Mouse (Mus musculus): ENCODE data around the gene Cldn24. TPM values are rescaled to one million over a fixed set of nuclear protein-coding genes. Genes with fewer than 3 reads are reported as not detected.

The Cldn24 gene
- not detected in 2 replicates for polyA plus RNA-seq (2015; fragmentation: Nextera tagmentation; extraction: Ambion mirVana)

DNA sequence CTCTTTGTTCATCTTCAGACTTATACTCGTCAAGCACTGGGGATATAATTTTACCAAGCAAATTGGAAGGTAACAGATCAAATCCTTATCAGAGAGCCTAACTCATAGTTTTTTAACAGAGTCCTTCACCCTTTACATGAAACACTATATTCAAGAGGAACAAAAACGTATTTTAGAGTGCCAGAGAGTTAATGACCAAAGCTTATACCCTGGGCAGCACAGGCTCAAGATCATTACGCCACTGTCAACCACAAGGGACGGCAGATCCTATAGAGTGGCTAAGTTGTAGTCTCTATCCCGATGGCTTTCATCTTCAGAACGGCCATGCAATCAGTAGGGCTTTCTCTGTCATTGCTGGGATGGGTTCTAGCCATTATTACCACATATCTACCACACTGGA is at the start of gene Cldn24:
Gene Cldn24, plus strand, starts transcription at position 301 of the 400 bp plus-strand sequence.
- 89% methylated on average over 6 of the region's 6 CpGs for WGBS
- H3K27ac ChIP-seq (replicated peaks), result no peak within 1 kb of the TSS
- H3K36me3 ChIP-seq, result no peaks in the 10 kb centered on the region
- no peak for ATAC-seq (ENCODE audit: low FRiP score, low read depth)
- H3K4me3 ChIP-seq, result no peak within 1 kb of the TSS
- no peak within 1 kb of the TSS for H3K9ac ChIP-seq
- no peaks in the 10 kb centered on the region for H3K9me3 ChIP-seq
- no peaks in the 10 kb centered on the region for H3K4me1 ChIP-seq (replicated peaks)
- H3K27me3 ChIP-seq, result no peaks in the 10 kb centered on the region
- no peak within 1 kb of the TSS for H3K4me2 ChIP-seq

DNA sequence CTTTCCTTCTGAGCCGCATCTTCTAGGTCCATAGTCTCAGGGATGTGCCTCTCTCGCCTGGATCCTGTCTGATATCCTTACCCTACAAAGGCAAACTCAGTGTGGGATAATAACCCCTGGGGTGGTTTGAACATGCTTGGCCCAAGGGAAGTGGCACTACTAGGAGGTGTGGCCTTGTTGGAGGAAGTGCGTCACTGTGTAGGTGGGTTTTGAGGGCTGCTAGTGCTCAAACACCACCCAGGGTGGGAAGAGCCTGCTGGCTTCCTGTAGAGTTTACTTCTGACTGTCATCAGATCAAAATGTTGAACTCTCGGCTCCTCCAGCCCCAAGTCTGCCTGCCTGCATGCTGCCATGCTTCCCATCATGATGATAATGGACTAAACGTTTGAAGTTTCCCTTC is 49.0 kb upstream of the Cldn24 start:
- H3K27me3 ChIP-seq, result no peaks in the 10 kb centered on the region
- 0 out of 2 replicates have a peak, but pooled peaks cover 5% of the 10 kb centered on the region for H3K4me1 ChIP-seq (replicated peaks)
- no peak overlapping the region for H3K27ac ChIP-seq (replicated peaks)
- 76% methylated on average over 5 of the region's 5 CpGs for WGBS
- no peak overlapping the region for H3K4me3 ChIP-seq
- H3K36me3 ChIP-seq, result no peaks in the 10 kb centered on the region
- H3K4me2 ChIP-seq, result no peak overlapping the region
- no peaks in the 10 kb centered on the region for H3K9me3 ChIP-seq
- ATAC-seq (ENCODE audit: low FRiP score, low read depth), result no peak
- H3K9ac ChIP-seq, result no peak overlapping the region

DNA sequence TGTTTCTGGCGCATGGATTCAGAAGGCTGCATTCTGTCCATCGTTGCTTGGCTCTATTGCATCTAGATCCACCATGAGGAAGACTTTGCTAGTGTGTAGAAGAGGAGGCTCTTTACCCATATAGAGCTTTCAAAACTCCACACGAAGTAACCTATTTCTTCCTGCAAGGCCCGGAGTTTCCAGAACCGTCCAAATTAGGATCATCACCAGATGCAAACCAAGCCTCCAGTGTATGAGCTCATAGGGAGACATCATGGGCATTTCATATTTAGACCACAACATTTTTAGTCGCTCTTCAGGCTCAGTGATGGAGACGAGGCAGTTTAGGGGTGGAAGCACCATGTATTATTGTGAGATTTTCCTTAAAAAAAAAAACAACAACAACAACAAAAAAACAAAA is 44.5 kb upstream of the Cldn24 start:
- no peaks in the 10 kb centered on the region for H3K9me3 ChIP-seq
- H3K27me3 ChIP-seq, result no peaks in the 10 kb centered on the region
- H3K4me2 ChIP-seq, result no peak overlapping the region
- H3K9ac ChIP-seq, result no peak overlapping the region
- no peaks in the 10 kb centered on the region for H3K36me3 ChIP-seq
- no peak for ATAC-seq (ENCODE audit: low FRiP score, low read depth)
- WGBS, result 93% methylated on average over 7 of the region's 7 CpGs
- H3K4me1 ChIP-seq (replicated peaks), result no peaks in the 10 kb centered on the region
- H3K27ac ChIP-seq (replicated peaks), result no peak overlapping the region
- H3K4me3 ChIP-seq, result no peak overlapping the region

DNA sequence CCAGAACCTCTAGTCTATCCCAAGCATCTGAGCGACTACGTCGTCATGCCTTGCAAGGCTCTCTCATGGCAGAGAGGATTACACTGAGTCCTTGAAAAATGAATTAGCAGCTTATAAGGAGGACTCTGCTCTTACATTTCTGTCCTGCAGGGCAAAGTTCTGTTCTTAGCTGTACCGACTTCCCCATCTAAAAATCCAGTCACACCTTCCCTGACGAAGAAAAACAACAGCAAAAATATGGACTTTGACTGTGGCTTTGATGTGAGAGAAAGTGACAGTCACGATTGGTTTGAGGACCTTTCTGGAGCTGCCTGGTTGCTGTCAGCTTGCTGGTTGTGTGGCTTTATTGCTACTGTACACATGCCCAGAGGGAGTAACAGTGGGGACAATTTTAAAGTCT is 42.4 kb upstream of the Cldn24 start:
- no peaks in the 10 kb centered on the region for H3K4me1 ChIP-seq (replicated peaks)
- no peaks in the 10 kb centered on the region for H3K9me3 ChIP-seq
- WGBS, result 85% methylated on average over 6 of the region's 6 CpGs
- H3K9ac ChIP-seq, result no peak overlapping the region
- no peaks in the 10 kb centered on the region for H3K36me3 ChIP-seq
- H3K4me2 ChIP-seq, result no peak overlapping the region
- H3K27me3 ChIP-seq, result no peaks in the 10 kb centered on the region
- H3K4me3 ChIP-seq, result no peak overlapping the region
- ATAC-seq (ENCODE audit: low FRiP score, low read depth), result no peak
- no peak overlapping the region for H3K27ac ChIP-seq (replicated peaks)

DNA sequence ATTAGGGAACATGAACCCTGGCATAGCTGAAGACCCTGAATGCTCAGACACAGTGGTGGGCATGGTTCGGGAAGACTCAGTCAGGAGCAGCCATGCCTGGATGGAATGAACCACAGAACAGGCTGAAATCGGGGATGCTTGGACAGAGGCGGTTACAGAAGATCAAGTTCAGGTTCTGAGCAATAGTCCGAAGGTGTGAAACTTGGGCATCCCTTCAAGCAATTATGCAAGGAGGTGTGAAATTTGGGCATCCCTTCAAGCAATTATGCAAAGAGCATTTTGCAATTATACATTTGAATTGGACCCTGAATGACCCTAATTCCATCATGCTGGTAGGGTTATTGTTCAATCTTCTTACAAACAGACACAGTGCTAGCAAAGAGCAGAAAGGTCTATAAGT is 40.1 kb upstream of the Cldn24 start:
- Histone ChIP-seq H3K36me3 (no peaks in the 10 kb centered on the region), H3K9me3 (no peaks in the 10 kb centered on the region), H3K27ac (replicated peaks) (no peak overlapping the region), H3K27me3 (no peaks in the 10 kb centered on the region), H3K9ac (no peak overlapping the region), H3K4me2 (no peak overlapping the region), H3K4me1 (replicated peaks) (no peaks in the 10 kb centered on the region), H3K4me3 (no peak overlapping the region)
- 88% methylated on average over 4 of the region's 4 CpGs for WGBS
- ATAC-seq (ENCODE audit: low FRiP score, low read depth), result no peak

DNA sequence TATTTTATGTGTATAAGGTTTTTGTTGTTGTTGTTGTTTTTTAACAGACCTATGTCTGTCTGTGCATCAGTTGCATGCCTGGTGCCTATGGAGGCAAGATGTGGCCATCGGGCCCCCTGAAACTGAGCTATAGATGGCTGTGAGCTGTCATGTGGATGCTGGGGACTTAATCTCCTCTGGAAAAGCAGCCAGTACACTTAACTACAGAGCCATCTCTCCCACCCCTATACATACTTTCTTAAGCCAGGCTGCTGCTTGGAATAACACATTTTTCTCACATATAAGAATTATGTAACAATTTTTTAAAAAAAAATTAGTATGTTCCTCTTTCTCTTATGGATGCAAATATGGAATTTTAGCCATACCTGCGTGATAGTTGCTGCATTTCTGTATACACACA is 38.4 kb upstream of the Cldn24 start:
- Histone ChIP-seq H3K36me3 (no peaks in the 10 kb centered on the region), H3K4me3 (no peak overlapping the region), H3K27ac (replicated peaks) (no peak overlapping the region), H3K4me2 (no peak overlapping the region), H3K4me1 (replicated peaks) (no peaks in the 10 kb centered on the region), H3K27me3 (no peaks in the 10 kb centered on the region), H3K9me3 (no peaks in the 10 kb centered on the region), H3K9ac (no peak overlapping the region)
- ATAC-seq (ENCODE audit: low FRiP score, low read depth), result no peak
- WGBS, result 96% methylated on average over 2 of the region's 2 CpGs

DNA sequence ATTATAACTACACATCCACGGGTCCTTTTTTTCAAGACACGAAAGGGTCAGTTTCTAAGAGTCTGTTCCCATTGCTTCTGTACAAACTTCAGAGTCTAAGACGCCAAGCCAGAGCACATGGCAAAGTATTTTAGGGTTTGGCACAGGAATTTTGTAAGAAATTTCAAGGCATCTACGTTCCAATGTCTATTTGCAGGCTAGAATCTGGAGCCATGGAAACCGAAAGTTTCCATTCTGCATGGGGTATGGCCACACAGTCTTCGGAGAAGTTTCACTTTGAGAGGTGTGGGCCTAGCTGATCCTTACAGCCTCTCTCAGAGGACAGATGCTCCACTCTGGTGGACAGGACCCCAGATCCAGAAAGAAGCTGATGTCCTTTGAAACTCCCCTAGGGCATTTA is 38.0 kb upstream of the Cldn24 start:
- no peaks in the 10 kb centered on the region for H3K4me1 ChIP-seq (replicated peaks)
- H3K4me3 ChIP-seq, result no peak overlapping the region
- H3K9me3 ChIP-seq, result no peaks in the 10 kb centered on the region
- no peak overlapping the region for H3K9ac ChIP-seq
- ATAC-seq (ENCODE audit: low FRiP score, low read depth), result no peak
- no peaks in the 10 kb centered on the region for H3K36me3 ChIP-seq
- H3K27ac ChIP-seq (replicated peaks), result no peak overlapping the region
- no peak overlapping the region for H3K4me2 ChIP-seq
- 94% methylated on average over 6 of the region's 6 CpGs for WGBS
- H3K27me3 ChIP-seq, result no peaks in the 10 kb centered on the region

DNA sequence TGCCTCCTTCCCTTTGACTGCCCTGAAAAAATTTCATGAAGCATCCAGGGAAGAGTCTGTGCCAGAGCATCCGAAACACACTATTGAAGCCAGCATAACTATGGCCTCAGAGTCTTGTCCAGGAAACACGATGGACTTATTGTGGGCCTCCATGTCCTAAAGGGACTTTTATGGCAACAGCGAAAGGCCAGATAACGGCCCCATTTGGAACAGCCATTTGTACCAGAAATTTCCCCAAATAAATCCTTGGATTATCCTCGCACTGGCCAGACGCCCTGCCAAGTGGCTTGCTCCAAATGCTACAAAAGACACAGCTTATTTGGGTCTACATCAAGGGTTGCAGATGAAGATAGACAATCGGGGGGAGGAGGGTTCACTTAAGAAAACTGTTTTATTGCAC is 37.5 kb upstream of the Cldn24 start:
- no peaks in the 10 kb centered on the region for H3K4me1 ChIP-seq (replicated peaks)

DNA sequence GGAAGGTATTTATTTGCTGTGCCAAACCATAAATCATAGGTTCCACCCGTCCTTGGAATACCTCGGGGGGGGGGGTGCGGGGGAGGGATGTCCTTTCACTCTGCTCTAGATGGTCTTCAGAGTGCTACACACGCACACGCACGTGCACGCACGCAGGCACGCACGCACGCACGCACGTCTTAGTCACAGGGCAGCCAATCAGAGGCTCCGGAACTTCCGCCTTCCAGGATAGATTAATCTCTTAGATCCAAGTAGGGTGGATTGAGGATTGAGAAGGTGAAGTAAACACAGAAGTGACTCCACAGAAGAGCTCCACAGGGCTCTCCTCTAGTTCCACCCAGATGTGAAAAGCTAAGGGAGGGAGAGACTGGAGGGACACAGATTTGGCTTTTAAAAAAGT is 35.6 kb upstream of the Cldn24 start:
- Histone ChIP-seq H3K27ac (replicated peaks) (no peak overlapping the region), H3K4me3 (no peak overlapping the region), H3K27me3 (no peaks in the 10 kb centered on the region), H3K9ac (no peak overlapping the region), H3K36me3 (no peaks in the 10 kb centered on the region), H3K9me3 (no peaks in the 10 kb centered on the region), H3K4me1 (replicated peaks) (no peaks in the 10 kb centered on the region), H3K4me2 (no peak overlapping the region)
- WGBS, result 94% methylated on average over 15 of the region's 15 CpGs
- no peak for ATAC-seq (ENCODE audit: low FRiP score, low read depth)

More for the DNA sequence above, 37.5 kb upstream of the Cldn24 start:
- no peak overlapping the region for H3K4me3 ChIP-seq
- no peaks in the 10 kb centered on the region for H3K27me3 ChIP-seq
- no peak overlapping the region for H3K27ac ChIP-seq (replicated peaks)
- H3K36me3 ChIP-seq, result no peaks in the 10 kb centered on the region
- no peak for ATAC-seq (ENCODE audit: low FRiP score, low read depth)
- no peak overlapping the region for H3K4me2 ChIP-seq
- H3K9me3 ChIP-seq, result no peaks in the 10 kb centered on the region
- WGBS, result 90% methylated on average over 7 of the region's 7 CpGs
- no peak overlapping the region for H3K9ac ChIP-seq

DNA sequence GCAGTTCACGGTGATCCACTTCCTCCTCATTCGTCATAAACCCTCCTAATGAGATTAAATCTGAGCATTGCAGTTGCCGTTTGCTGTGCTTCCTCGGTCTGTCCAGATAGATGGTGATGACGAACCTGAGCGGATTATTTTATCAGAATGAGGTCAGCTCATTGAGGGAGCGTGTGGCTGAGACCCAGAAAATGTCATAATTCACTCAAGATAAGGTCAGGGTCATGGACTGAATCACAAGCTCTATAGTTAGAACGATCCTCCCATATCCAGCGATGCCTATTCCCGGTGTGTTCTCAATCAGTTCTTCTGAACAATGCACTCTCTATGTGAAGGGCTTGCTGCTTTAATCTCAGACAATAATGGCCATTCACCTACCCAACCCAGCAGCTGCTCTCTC is 34.2 kb upstream of the Cldn24 start:
- H3K9ac ChIP-seq, result no peak overlapping the region
- H3K4me2 ChIP-seq, result no peak overlapping the region
- WGBS, result 57% methylated on average over 10 of the region's 10 CpGs
- no peak for ATAC-seq (ENCODE audit: low FRiP score, low read depth)
- H3K27me3 ChIP-seq, result no peaks in the 10 kb centered on the region
- H3K36me3 ChIP-seq, result no peaks in the 10 kb centered on the region
- H3K27ac ChIP-seq (replicated peaks), result no peak overlapping the region
- H3K4me1 ChIP-seq (replicated peaks), result no peaks in the 10 kb centered on the region
- no peak overlapping the region for H3K4me3 ChIP-seq
- H3K9me3 ChIP-seq, result no peaks in the 10 kb centered on the region

DNA sequence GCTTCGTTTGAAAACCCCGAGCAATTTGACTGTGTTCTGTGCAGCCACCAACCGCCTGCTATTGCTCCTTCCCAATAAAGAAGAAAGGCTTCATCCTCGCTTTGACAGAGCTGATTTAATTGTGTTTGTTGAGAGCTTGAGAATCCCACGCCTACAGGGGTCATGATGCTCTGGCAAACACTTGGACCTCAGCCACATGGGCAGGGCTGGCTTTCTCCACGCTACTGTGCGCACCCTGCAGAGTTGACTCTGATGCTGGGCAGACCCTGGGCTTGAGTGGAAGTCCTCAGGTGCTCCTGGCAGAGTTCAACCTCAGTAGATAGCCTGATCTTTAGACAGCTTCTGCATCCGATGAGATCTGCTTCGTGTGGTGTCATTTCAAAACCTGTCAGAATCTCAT is 30.0 kb upstream of the Cldn24 start:
- H3K27me3 ChIP-seq, result no peaks in the 10 kb centered on the region
- no peak overlapping the region for H3K27ac ChIP-seq (replicated peaks)
- H3K9me3 ChIP-seq, result no peaks in the 10 kb centered on the region
- H3K36me3 ChIP-seq, result no peaks in the 10 kb centered on the region
- WGBS, result 58% methylated on average over 9 of the region's 9 CpGs
- H3K4me1 ChIP-seq (replicated peaks), result no peaks in the 10 kb centered on the region
- no peak overlapping the region for H3K9ac ChIP-seq
- no peak overlapping the region for H3K4me3 ChIP-seq
- ATAC-seq (ENCODE audit: low FRiP score, low read depth), result no peak
- no peak overlapping the region for H3K4me2 ChIP-seq

DNA sequence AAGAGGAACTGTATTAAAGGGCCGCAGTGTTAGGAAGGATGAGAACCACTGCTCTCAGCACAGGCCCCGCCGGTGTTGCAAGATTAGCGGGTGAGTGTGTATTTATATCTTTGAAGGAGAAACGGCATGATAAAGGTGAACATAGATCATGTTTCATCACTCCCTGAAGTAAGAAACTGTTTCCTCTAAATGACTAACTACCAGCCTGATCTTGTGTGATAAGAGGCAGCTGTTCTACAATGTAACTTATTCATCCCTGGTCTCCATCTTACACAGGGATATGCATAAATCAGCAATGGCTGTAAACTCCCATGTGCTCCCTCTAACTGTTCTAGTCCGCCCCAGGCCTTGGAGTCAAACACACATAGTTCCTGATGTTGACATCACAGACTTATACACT is 22.5 kb upstream of the Cldn24 start:
- WGBS, result 90% methylated on average over 6 of the region's 6 CpGs
- ATAC-seq (ENCODE audit: low FRiP score, low read depth), result no peak
- H3K9me3 ChIP-seq, result no peaks in the 10 kb centered on the region

DNA sequence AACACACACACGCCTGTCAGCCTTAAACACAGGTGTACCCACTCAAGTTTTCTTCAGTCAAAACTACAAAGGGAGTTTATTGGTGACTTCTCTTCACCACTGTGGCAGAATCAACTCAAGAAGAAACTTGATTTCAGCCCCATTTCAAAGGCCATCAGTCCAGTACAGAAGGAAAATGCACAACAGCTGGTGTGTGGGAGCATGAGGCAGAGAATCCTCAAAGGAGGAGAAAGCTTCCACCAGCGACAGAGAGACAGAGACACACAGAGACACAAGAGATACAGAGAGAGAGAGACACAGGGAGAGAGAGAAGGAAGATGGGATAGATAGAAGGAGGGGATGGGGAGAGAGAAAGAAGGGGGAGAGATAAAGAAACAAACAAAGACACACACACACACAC is 19.6 kb upstream of the Cldn24 start:
- Histone ChIP-seq H3K4me1 (replicated peaks) (no peaks in the 10 kb centered on the region), H3K36me3 (no peaks in the 10 kb centered on the region), H3K9me3 (no peaks in the 10 kb centered on the region), H3K27ac (replicated peaks) (no peak overlapping the region), H3K27me3 (no peaks in the 10 kb centered on the region), H3K4me3 (no peak overlapping the region), H3K4me2 (no peak overlapping the region), H3K9ac (no peak overlapping the region)
- WGBS, result 86% methylated on average over 2 of the region's 2 CpGs
- ATAC-seq (ENCODE audit: low FRiP score, low read depth), result no peak

More for the DNA sequence above, 22.5 kb upstream of the Cldn24 start:
- H3K4me3 ChIP-seq, result no peak overlapping the region
- H3K9ac ChIP-seq, result no peak overlapping the region
- no peak overlapping the region for H3K4me2 ChIP-seq
- no peak overlapping the region for H3K27ac ChIP-seq (replicated peaks)
- H3K27me3 ChIP-seq, result no peaks in the 10 kb centered on the region
- H3K4me1 ChIP-seq (replicated peaks), result no peaks in the 10 kb centered on the region
- no peaks in the 10 kb centered on the region for H3K36me3 ChIP-seq

Data from hindbrain, embryonic 15.5 days (tissue).